Mouse (Mus musculus): ENCODE results near the gene Cct3. TPM values are rescaled to one million over a fixed set of nuclear protein-coding genes. Genes with fewer than 3 reads are reported as not detected.

Gene Cct3
- polyA plus RNA-seq, 1 experiment from 2014 or later: 151 TPM

DNA sequence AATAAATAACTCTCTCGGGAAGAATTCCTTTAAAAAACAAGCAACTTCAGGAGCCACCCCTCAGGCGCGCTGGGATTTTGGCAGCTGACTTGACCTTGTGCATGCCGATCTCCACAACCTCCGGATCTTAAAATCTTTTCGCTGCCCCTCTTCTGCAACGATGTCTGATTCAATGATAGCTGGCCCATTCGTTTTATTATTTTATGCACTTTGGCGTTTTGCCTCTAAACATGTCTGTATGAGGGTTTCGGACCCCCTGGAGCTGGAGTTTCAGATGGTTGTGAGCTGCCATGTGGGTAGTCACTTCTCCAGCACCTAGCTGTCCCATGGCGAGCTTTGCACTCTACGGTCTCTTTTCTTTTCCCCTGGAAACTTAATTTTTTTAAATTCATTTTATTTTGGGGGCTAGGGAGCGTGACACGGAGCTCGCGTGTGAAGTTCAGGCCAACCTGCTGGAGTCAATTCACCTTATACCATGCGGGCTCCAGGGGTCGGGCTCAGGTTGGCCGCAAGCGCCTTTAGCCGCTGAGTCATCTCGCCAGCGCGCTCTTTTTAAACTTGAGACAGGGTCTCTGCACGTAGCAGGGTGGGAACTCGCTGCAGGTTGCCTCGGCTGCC, 38.6 kb downstream of the Cct3 start:
- Histone ChIP-seq H3K9me3 (ENCODE audit: low read length) (no peaks in the 10 kb centered on the region), H3K27me3 (ENCODE audit: insufficient read depth, low read length) (no peaks in the 10 kb centered on the region), H3K4me3 (ENCODE audit: low read depth, low read length) (peak overlapping the region; percentile 92), H3K9ac (replicated peaks) (peak overlapping the region; percentile 90), H3K4me1 (ENCODE audit: insufficient read depth) (peaks cover 37% of the 10 kb centered on the region), H3K27ac (ENCODE audit: low read depth) (peak overlapping the region; percentile 98), H3K36me3 (replicated peaks; ENCODE audit: insufficient read depth, low read length) (0 out of 2 replicates have a peak, but pooled peaks cover under 1% of the 10 kb centered on the region), H3K4me2 (ENCODE audit: low read depth, low read length) (peak overlapping the region; percentile 78)
- under 1% methylated on average over 27 of the region's 27 CpGs for WGBS (ENCODE audit: insufficient replicate concordance)
- TF ChIP-seq CTCF (IDR thresholded peaks at IDR 0.05; ENCODE audit: low read depth) (no peak), EP300 (IDR thresholded peaks at IDR 0.05; ENCODE audit: low read depth) (no peak)
- DNase-seq: no peak
- peak; percentile 42 for ATAC-seq

DNA sequence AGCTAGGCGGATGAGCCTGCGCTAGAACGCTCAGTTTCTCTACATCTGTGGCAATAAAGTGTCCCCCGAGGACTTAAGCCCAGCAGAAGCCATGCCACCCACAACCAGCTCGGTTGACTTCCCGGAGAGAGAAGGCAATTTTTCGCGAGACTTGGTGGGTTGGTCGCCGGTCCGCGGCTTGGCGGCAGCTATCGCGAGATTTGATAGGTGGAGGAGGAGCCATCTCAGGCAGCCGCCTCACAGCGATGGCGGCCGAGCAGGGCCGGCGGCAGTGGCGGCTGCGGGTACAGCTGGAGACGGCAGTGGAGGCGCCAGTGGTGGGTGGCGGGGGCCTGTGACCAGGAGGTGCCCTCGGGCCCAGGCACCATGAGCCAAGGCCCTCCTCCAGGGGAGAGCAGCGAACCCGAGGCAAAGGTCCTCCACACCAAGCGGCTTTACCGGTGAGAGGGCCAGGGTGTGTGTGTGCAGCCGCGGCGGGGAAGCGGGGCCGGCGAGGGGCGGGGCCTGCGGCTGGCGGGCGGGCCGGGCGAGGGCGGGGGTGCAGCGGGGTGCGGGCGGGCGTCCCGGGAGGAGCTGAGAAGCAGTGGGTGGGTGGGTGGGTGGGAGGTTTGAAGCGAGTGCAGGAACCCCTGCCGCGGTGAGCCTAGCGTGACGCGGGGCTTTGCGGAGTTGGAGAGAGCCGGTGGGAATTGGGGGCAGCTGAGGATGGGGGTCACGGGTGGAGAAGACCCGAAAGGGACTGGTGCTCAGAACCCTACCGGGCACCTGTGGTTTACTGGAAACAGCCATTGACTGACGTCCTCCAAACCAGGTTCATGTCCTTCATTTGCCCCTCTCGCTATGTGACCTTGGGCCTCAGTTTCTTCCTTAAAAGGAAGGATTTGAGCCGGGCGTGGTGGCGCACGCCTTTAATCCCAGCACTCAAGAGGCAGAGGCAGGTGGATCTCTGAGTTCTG, 39.4 kb downstream of the Cct3 start, which contains the start of the genes Tmem79 and Smg5:
Gene Tmem79 (minus strand): TSS at position 91 of the 956 bp plus-strand sequence.
Gene Smg5 (plus strand): TSS at position 203 of the 956 bp plus-strand sequence.
- Histone ChIP-seq H3K4me1 (ENCODE audit: insufficient read depth) (peaks cover 37% of the 10 kb centered on the region), H3K27ac (ENCODE audit: low read depth) (peak within 1 kb of the TSS; percentile 98), H3K27me3 (ENCODE audit: insufficient read depth, low read length) (no peaks in the 10 kb centered on the region), H3K4me2 (ENCODE audit: low read depth, low read length) (peak within 1 kb of the TSS; percentile 78), H3K9me3 (ENCODE audit: low read length) (no peaks in the 10 kb centered on the region), H3K9ac (replicated peaks) (peak within 1 kb of the TSS; percentile 90), H3K36me3 (replicated peaks; ENCODE audit: insufficient read depth, low read length) (peaks cover 4% of the 10 kb centered on the region; the same call in 1 of the 2 replicates), H3K4me3 (ENCODE audit: low read depth, low read length) (peak within 1 kb of the TSS; percentile 92)
- TF ChIP-seq EP300 (IDR thresholded peaks at IDR 0.05; ENCODE audit: low read depth) (peak; percentile 83), CTCF (IDR thresholded peaks at IDR 0.05; ENCODE audit: low read depth) (no peak)
- 1% methylated on average over 48 of the region's 66 CpGs for WGBS (ENCODE audit: insufficient replicate concordance)
- ATAC-seq (peak; percentile 92), DNase-seq (peak; percentile 96)

- Histone ChIP-seq H3K4me2 (ENCODE audit: low read depth, low read length) (peak overlapping the region; percentile 78), H3K4me1 (ENCODE audit: insufficient read depth) (peaks cover 37% of the 10 kb centered on the region), H3K4me3 (ENCODE audit: low read depth, low read length) (peak overlapping the region; percentile 92), H3K27me3 (ENCODE audit: insufficient read depth, low read length) (no peaks in the 10 kb centered on the region), H3K9ac (replicated peaks) (peak overlapping the region; percentile 90; the same call in 1 of the 2 replicates), H3K27ac (ENCODE audit: low read depth) (peak overlapping the region; percentile 98), H3K9me3 (ENCODE audit: low read length) (no peaks in the 10 kb centered on the region), H3K36me3 (replicated peaks; ENCODE audit: insufficient read depth, low read length) (peaks cover 16% of the 10 kb centered on the region)
- WGBS (ENCODE audit: insufficient replicate concordance): 43% methylated on average over 11 of the region's 11 CpGs
- 0 out of 2 replicates have a peak, but pooled peaks have one; percentile 6 for ATAC-seq
- TF ChIP-seq CTCF (IDR thresholded peaks at IDR 0.05; ENCODE audit: low read depth): no peak
- no peak for TF ChIP-seq EP300 (IDR thresholded peaks at IDR 0.05; ENCODE audit: low read depth)
- DNase-seq: peak; percentile 44
These were observed 40.6 kb downstream of the Cct3 start for GRCm38 (mm10) chr3:88337367-88338020.

- Histone ChIP-seq H3K4me1 (ENCODE audit: insufficient read depth) (peaks cover 37% of the 10 kb centered on the region), H3K27ac (ENCODE audit: low read depth) (peak overlapping the region; percentile 98), H3K4me2 (ENCODE audit: low read depth, low read length) (peak overlapping the region; percentile 78), H3K9ac (replicated peaks) (peak overlapping the region; percentile 21; the same call in 1 of the 2 replicates), H3K27me3 (ENCODE audit: insufficient read depth, low read length) (no peaks in the 10 kb centered on the region), H3K4me3 (ENCODE audit: low read depth, low read length) (peak overlapping the region; percentile 6; the same call in 1 of the 2 replicates), H3K9me3 (ENCODE audit: low read length) (no peaks in the 10 kb centered on the region), H3K36me3 (replicated peaks; ENCODE audit: insufficient read depth, low read length) (peaks cover 24% of the 10 kb centered on the region)
- no peak for ATAC-seq
- no peak for DNase-seq
- WGBS (ENCODE audit: insufficient replicate concordance): 39% methylated on average over 7 of the region's 7 CpGs
- TF ChIP-seq CTCF (IDR thresholded peaks at IDR 0.05; ENCODE audit: low read depth) (no peak), EP300 (IDR thresholded peaks at IDR 0.05; ENCODE audit: low read depth) (peak; percentile 57)
These were observed 41.4 kb downstream of the Cct3 start for GRCm38 (mm10) chr3:88338316-88338715.

- Histone ChIP-seq H3K27ac (ENCODE audit: low read depth) (peak overlapping the region; percentile 98), H3K9ac (replicated peaks) (no peak overlapping the region), H3K4me1 (ENCODE audit: insufficient read depth) (peaks cover 35% of the 10 kb centered on the region), H3K4me3 (ENCODE audit: low read depth, low read length) (peak overlapping the region; percentile 6; the same call in 1 of the 2 replicates), H3K9me3 (ENCODE audit: low read length) (no peaks in the 10 kb centered on the region), H3K36me3 (replicated peaks; ENCODE audit: insufficient read depth, low read length) (peaks cover 31% of the 10 kb centered on the region), H3K27me3 (ENCODE audit: insufficient read depth, low read length) (no peaks in the 10 kb centered on the region), H3K4me2 (ENCODE audit: low read depth, low read length) (peak overlapping the region; percentile 78)
- no peak for DNase-seq
- TF ChIP-seq CTCF (IDR thresholded peaks at IDR 0.05; ENCODE audit: low read depth): no peak
- no peak for TF ChIP-seq EP300 (IDR thresholded peaks at IDR 0.05; ENCODE audit: low read depth)
- no peak for ATAC-seq
- WGBS (ENCODE audit: insufficient replicate concordance): 70% methylated on average over 3 of the region's 3 CpGs
These were observed 42.1 kb downstream of the Cct3 start for GRCm38 (mm10) chr3:88339006-88339405.
